Mouse (Mus musculus) cerebral cortex, adult 2 months (tissue): ENCODE results near the gene 3110021N24Rik.

Experiments
- WGBS: fragments of 180-500 bp; shearing (Covaris S2); methylation state at CpG from one replicate; pipeline ENCODE4 v1.1.7; 2018; 5-methylcytosine and 5-hydroxymethylcytosine counted together

Gene 3110021N24Rik

DNA sequence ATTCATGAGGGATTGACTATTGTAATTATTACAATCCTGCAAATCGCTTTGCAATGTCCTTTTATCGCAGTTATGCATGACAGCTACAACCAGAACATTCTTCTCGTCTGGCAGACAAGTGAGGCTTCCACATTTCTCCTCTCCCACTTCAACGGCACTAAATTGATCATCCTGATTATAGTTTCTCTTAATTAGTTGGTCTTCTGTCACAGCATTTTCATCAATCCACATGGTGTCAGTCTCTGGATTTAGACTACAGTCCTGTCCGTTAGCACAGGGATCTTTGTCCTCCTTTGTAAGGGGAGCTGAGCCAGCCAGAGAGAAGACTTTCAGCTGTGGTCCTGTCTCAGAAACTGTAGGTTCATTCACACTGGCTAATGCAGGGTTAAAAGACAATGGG, at the start of gene 3110021N24Rik:
Gene 3110021N24Rik, plus strand, starts transcription at position 301 of the 400 bp plus-strand sequence.
- WGBS, result 72% methylated on average over 5 of the region's 5 CpGs

DNA sequence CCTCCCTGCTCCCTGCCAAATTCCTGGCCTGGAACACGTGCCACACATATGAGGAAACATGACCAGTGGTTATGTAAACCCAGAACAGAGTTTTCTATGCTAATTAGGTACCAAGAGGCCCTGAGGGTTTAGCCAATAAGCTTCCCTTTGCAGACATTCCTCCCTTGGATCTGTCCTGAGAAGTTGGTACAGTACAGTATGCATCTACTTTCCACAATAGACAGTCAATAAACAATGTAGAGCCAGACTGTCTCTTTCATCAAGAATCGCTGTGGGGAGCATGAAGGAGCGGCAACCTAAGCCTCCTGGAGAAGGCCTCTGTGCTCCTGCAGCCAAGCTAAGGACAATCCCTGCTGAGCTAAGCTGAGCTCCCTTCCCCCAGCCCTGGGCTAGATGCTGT, 33.3 kb upstream of the 3110021N24Rik start:
- 70% methylated on average over 3 of the region's 3 CpGs for WGBS

DNA sequence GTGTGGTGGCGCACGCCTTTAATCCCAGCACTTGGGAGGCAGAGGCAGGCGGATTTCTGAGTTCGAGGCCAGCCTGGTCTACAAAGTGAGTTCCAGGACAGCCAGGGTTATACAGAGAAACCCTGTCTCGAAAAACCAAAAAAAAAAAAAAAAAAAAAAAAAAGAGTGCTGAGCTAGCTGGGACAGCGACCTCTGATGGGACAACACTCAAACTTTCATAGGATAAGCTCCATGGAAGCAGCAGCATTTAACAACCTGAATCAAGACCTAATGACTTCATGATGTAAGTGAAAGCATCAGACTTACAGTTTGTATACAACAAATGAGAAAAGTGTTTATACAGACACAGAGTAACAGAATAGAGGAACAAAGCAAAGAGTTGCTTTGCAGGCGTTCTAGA, 32.4 kb upstream of the 3110021N24Rik start:
- WGBS, result 82% methylated on average over 6 of the region's 7 CpGs

DNA sequence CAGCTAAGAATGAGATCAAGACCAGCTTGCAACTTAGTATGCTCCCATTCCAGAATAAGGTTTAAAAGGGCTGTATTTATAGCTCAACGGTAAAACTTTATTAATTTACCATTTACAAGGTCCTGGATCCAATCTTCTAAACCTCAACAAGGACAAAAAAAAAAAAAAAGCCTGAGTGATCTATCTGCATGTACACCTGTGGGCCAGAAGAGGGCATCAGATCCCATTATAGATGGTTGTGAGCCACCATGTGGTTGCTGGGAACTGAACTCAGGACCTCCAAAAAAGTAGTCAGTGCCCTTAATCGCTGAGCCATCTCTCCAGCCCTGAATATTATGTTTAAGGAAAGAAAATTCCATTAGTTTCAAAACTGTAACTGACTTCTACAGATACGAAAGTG, 29.0 kb upstream of the 3110021N24Rik start:
- WGBS, result 97% methylated on average over 3 of the region's 3 CpGs

DNA sequence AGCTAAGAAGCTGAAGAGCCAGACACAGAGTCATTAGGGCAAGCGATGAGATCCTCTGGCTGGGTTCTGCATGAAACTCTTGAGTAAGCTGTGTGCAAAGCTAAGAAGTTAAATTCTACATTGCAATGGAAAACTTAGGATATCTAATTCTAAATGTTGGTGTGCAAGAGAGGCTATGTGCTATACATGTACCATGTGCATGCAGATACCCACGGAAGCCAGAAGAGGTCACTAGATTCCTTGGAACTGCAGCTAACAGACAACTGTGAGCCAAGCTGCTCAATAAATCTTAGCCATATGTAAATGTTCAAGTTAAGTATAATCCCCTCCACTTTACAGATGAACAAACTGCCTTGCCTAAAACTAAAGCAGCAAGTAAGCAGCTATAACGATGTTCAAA, 22.5 kb upstream of the 3110021N24Rik start:
- 55% methylated on average over 3 of the region's 3 CpGs for WGBS

DNA sequence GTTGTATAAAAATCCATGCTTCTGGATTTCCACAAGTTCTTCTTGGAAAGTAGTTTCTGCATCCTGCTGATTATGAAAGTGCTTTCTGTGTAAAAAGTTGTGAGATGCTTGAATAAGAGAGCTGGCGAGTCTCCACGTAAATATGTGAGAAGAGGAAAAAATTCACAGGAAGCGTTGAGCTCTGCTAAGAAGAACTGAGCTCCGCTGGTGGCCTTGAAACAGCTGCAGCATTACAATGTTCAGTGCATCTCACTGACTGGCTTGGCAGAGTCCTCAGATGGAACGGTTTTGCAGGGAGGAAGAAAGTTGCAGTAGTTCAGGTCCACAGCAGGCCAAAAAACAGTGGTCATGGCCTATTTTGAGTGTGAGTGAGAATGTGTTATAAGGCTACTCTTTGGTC, 11.2 kb upstream of the 3110021N24Rik start:
- WGBS, result 27% methylated on average over 5 of the region's 5 CpGs

DNA sequence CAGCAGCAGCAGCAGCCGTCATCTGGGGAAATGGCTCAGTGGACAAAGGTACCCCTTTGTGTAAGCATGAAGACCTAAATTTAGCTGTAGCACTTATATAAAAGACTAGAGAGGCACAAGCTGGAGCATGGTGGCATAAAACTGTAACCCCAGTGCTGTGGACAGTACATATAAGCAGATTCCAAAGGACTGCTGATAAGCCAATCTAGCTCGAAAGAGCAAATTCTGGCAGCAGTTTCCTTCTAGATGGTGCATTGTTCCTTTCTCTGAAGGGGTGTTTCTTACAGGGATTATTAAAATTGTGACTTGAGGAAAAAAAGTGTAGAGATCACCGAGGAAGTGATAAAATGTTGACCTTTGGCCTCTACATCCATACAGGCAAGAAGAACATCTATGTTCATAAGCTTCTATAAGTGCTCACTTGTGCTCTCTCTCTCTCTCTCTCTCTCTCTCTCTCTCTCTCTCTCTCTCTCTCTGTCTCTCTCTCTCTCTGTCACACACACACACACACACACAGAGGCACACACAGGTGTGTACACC, 1.9 kb downstream of the 3110021N24Rik start:
- 82% methylated on average over 3 of the region's 3 CpGs for WGBS

DNA sequence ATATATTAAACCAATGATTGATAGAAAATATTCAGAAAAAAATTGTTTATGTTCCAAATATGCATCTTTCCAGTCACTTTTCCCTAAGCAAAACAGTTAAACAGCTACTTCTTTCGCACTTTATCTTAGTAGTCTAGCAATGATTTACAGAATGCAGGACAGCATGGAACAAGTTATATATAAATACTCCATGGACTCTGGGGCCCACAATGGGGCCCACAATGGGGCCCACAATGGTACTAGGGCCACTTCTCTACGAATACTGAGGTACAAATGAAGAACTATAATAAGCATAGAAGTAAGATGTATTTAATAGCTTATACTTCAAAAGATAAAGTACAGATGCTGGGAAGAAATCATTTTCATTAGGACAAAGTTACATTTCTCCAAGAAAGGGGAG, 4.7 kb downstream of the 3110021N24Rik start:
- WGBS, result 95% methylated on average over 2 of the region's 2 CpGs

DNA sequence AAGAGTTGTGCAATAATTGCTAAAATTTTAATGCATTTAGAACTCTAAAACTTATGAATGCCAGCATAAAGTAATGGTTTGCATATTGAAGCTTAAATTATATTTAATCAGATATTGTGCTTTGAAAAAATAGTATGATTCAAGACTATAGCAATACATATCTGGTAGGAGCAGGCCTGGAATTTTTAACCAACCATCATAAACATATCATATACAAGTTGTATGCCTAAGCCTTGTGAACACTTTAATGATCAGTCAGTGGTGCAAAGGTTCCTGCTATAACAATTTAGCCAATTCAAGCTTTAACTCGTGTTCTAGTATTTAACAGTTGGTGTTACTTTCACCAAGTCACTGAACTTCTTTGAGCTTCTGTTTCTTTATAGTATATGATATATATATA, 11.0 kb downstream of the 3110021N24Rik start:
- 65% methylated on average over 1 of the region's 1 CpGs for WGBS

DNA sequence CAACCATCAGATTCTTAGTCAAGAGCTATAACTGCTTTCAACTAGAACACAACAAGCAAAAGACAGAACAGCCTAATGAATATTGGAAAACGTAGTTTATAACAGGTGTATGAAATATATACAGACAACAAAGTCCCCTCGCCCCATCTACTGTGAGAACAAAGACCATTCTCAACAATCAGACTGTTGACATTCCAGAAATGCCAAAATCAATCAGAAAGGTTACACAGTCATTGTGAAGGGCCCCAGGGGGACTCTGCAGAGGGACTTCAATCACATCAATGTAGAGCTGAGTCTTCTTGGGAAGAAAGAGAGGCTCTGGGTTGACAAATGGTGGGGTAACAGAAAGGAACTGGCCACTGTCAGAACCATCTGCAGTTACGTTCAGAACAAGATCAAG, 12.1 kb downstream of the 3110021N24Rik start:
- 62% methylated on average over 3 of the region's 3 CpGs for WGBS

DNA sequence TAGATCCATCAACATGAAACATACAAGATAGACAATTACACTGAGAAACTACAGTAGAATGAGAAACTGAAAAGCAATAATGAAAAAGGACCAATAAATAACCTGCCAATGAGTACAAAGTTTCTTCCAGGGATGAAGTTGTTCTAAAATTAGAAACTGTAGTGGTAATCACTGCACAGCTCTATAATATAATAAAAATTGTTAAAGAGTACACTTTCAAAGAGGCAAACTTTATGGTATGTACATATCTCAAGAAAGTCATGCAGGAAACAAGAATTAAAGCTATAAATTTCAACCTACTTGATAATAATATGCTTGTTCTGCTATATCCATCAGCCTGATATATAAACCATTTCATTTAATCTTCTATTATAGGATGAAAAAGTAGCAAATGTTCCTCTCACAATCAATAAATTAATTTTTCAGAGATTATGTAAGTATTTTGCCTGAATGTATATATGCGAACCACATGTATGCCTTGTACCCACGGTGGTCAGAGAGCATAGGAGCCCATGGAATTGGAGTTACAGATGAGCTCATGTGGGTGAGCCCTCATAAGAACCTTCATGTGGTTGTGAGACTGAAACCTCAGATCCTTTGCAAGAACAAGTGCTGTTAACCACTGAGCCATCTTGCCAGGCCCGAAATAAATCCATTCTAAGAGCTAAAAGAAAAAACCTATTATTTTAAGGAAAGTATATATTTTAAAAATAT, 26.9 kb downstream of the 3110021N24Rik start:
- WGBS, result 94% methylated on average over 3 of the region's 3 CpGs

DNA sequence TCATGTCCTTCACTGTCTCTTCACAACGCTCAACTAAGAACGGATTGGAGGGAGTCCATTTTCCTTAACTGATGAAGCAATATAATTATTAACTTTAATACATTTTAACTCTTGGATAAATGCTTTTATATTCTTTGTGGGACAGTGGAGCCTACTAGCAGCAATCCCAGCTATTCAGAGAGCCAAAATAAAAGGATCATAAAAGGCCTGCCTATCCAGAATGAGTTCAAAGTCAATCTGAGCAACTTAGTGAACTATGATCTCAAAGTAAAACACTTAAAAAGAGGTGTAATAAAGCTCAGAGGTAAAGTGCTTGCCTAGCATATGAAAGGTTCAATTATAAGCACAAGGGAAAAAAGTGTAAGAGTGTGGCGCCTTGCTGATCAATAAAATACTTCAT, 40.1 kb downstream of the 3110021N24Rik start:
- 98% methylated on average over 3 of the region's 3 CpGs for WGBS

DNA sequence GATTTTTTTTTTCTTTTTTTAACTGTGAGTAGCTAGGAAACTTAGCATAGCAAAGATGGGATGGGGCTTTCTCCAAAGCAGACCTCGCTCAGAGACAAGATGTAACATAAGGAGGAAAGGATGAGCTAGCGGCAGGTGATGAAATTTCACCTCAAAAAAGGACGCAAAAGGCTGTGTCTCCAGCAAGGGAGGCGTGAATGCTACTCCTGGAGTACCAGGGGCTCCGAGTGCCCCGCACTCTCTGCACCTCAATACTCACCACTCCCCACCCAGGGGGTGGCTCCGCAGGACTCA, 60.3 kb downstream of the 3110021N24Rik start:
- 0% methylated on average over 7 of the region's 7 CpGs for WGBS

DNA sequence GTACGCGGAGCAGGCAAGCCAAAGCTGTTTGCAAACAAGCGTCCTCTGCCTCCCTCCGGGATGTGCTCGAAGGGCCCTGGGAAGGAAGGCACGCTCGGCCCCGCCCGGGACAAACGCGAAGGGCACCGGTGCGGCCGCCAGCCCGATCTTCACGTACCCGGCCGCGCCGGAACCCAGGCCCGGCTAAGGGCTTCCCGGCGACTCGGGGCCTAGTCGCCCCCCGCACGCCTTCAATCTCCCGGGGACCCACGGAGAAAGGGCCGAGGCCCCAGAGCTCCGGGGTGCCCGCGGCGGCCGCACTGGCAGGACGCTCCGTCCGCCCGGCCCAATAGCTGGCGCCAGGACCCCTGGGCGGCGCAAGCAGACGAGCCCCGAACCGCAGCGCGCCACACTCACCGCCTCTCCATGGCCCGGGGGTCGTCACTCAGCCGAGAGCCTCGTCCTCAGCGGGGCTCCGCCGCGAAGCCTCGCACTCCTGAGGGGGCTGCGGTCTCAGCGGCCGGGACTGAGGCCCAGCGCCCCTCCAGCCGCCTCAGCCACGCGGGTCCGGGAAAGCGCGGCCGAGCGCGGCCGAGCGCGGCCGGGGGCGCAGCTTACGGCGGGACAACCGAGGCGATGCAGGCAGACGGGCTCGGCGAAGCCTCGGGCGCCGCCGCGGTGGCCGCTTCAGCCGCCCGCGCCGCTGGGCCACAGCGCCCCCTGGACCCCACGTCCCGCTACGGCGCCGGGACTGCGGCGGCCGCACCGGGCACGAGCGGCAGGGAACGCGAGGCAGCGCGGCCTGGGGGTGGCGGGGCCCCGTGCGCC, 60.8 kb downstream of the 3110021N24Rik start, which contains the start of gene Zfyve9:
Gene Zfyve9, minus strand, starts transcription at position 742 of the 807 bp plus-strand sequence.
- under 1% methylated on average over 107 of the region's 111 CpGs for WGBS

DNA sequence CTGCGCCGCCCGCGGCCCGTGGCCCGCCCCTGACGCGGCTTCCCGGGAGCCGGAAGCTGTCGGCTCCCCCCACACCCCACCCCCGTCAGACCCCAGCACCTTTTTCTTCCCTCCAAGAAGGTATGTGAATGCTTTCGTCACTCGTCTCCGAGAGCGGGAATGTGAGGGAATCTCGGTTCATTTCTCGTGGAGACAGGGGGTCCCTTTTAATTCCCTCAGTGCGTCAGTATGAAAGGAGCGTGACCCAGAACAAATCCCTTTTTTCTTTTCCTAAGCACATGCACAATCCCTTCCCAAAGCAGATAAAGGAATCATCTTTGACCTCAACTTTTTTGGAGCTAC, 61.4 kb downstream of the 3110021N24Rik start:
- WGBS, result under 1% methylated on average over 20 of the region's 20 CpGs

DNA sequence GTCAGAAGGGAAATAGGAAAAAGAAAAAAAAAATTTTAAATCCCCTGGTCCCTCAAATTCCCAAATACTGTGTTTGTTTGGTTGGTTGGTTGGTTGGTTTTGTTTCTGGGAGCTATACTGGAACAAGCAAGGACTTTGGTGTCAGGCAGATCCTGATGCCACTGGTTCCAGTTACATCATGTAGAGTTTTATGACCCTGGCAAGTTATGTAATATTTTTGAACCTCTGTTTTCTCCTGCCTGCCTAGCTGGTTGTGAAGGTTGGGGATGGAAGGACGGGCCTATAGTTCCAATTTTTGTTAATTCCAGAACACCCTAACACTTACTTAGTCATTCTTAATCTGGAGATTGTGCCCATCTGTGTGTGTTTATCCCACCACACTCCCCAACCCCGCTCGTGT, 62.1 kb downstream of the 3110021N24Rik start:
- WGBS, result 29% methylated on average over 3 of the region's 3 CpGs

DNA sequence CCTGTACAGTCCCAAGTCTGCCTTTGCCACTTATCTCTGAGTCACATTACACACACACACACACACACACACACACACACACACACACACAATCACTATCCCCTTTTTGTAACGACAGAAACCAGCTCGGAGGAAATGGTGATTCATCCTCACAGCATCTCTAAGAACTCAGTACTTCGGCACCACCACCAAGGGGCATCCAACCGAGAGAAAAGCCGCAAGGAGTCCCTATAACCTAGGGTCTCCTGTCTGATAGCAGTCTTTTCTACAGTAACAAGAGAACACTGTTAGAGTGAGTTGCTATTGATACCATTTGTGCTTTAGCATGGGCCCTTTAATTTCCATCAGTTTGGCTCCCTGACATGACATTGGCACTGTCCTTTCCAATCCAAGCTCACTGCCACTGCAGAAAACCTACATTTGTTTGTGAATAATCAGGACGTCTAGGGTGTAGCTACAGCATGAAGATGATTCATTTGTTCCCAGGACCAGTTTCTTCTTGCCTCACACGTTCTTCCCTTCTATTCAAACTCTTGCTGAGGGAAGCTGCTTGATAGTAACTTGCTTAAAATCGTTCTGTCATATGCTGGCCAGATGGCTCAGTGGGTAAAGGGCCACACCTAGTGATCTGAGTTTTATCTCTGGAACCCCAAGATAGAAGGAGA, 63.1 kb downstream of the 3110021N24Rik start:
- WGBS, result 15% methylated on average over 8 of the region's 8 CpGs

DNA sequence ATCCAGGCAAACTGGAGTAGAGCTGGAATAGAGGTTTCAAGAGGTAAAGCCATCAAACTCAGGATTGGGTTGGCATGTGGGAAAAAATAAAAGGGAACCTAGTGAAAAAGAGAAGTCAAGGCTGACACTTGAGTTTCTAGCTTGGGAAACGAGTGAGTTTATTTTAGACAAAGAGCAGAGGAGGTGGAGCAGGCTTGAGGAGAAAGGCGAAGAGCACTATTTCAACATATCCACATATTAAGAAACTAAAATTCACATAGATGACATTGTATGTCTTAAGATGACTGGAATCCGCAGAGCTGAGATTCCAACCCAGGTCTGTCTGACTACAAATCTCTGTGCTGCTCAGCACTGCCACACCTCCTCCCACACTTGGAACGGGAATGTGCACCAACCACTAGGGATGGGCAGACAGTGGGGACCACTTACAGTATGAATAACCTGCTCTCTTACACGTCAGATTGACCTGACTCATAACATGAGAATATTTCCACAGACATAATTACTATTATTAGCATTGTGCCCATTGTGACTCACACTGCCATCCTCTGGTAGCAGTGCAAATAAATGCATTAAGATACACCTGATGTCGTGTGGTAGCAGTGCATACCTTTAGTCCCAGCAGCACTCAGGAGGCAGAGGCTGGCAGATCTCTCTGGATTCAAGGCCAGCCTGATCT, 69.9 kb downstream of the 3110021N24Rik start:
- WGBS, result 57% methylated on average over 6 of the region's 6 CpGs

DNA sequence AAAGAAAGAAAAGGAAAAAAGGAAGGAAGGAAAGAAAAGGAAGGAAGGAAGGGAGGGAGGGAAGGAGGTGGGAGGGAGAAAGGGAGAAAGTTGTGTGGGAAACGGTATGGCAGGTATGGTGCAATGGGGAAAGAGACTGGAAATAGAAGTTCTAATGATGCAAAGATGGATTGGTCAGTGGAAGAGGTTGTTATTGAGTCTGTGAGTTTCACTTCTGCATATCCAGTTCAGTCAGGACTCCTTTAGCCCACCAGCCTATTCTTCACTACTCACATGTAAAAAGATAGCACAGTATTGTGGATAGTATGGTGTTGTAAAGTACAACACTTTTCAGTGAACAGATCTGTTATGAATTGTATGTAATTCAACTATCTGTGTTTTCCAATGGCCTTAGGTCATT, 71.1 kb downstream of the 3110021N24Rik start:
- 63% methylated on average over 1 of the region's 1 CpGs for WGBS

DNA sequence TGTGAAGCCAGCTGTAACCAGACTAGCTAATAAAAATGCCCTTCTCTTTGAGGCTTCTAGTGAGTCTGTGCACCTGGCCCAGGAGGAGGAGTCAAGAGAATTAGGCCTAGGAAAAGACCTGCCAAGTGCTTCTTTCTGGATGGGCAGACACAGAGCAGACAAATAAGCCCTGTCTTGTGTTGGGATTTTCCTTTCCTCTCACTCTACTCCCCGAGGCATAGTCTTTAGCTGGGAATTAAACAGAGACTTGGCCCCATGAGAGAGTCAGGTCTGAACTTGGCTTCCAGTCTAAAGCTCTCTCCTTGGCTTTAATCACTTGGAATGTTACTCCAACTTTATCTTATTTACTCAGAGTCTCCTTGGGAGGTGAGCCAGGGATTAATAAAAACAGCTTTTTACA, 74.5 kb downstream of the 3110021N24Rik start:
- 48% methylated on average over 1 of the region's 1 CpGs for WGBS

DNA sequence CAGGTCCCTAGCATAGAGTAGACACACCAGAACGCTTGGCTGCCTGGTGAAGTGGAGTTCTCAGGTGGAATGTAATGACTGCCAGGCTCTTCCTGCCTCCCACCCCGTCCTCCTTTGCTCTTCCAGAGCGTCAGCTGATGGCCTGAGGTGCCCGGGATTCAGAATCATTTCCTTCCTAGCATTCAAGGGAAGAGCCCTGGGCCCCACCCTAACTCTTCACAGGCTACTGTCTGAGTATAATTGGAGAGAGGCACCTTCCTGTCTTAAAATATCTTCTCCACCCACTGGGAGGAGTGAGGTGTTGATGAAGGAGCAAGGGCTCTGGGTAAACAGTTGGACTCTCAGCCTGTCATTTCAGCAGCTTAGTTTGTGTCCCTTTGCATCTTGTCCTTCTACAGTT, 77.3 kb downstream of the 3110021N24Rik start:
- WGBS, result 70% methylated on average over 4 of the region's 4 CpGs
